Mouse (Mus musculus): ENCODE data around the gene Fgd6.
A peak's percentile ranks its signal among the peaks of the same experiment; 100 is the strongest.

The Fgd6 gene

GRCm38 (mm10) chr10:94134535-94135390 lies 99.0 kb downstream of the Fgd6 start:
- no peak for DNase-seq (ENCODE audit: low spot score in 2 of 2)

- DNase-seq (ENCODE audit: low spot score in 2 of 2): no peak
These were observed 103.2 kb downstream of the Fgd6 start for GRCm38 (mm10) chr10:94138890-94139482.

- DNase-seq (ENCODE audit: low spot score in 2 of 2): no peak
These were observed 104.6 kb downstream of the Fgd6 start for GRCm38 (mm10) chr10:94140227-94140931.

GRCm38 (mm10) chr10:94142427-94142826 lies 106.6 kb downstream of the Fgd6 start:
- no peak for DNase-seq (ENCODE audit: low spot score in 2 of 2)

GRCm38 (mm10) chr10:94144581-94144980 lies 108.8 kb downstream of the Fgd6 start:
- no peak for DNase-seq (ENCODE audit: low spot score in 2 of 2)

GRCm38 (mm10) chr10:94147391-94147755 lies 111.6 kb downstream of the Fgd6 start:
- no peak for DNase-seq (ENCODE audit: low spot score in 2 of 2)

GRCm38 (mm10) chr10:94147756-94148531 lies 112.1 kb downstream of the Fgd6 start, which contains the start of gene Nr2c1:
TSS of gene Nr2c1 (plus strand) at chr10:94148023.
- DNase-seq (ENCODE audit: low spot score in 2 of 2): peak; percentile 85 to 90

GRCm38 (mm10) chr10:94151488-94151887 lies 115.7 kb downstream of the Fgd6 start:
- peak in 1 of 2 experiments; percentile 20 for DNase-seq (ENCODE audit: low spot score in 2 of 2)

- DNase-seq (ENCODE audit: low spot score in 2 of 2): no peak
These were observed 118.0 kb downstream of the Fgd6 start for GRCm38 (mm10) chr10:94153841-94154240.

- no peak for DNase-seq (ENCODE audit: low spot score in 2 of 2)
These were observed 123.2 kb downstream of the Fgd6 start for GRCm38 (mm10) chr10:94158962-94159361.

- no peak for DNase-seq (ENCODE audit: low spot score in 2 of 2)
These were observed 123.6 kb downstream of the Fgd6 start for GRCm38 (mm10) chr10:94159406-94159805.

- DNase-seq (ENCODE audit: low spot score in 2 of 2): no peak
These were observed 125.4 kb downstream of the Fgd6 start for GRCm38 (mm10) chr10:94161051-94161765.

- DNase-seq (ENCODE audit: low spot score in 2 of 2): no peak
These were observed 126.2 kb downstream of the Fgd6 start for GRCm38 (mm10) chr10:94162031-94162430.

GRCm38 (mm10) chr10:94164104-94164845 lies 128.5 kb downstream of the Fgd6 start:
- DNase-seq (ENCODE audit: low spot score in 2 of 2): no peak

- DNase-seq (ENCODE audit: low spot score in 2 of 2): no peak
These were observed 129.6 kb downstream of the Fgd6 start for GRCm38 (mm10) chr10:94165426-94165825.

- peak in 1 of 2 experiments; percentile 32 for DNase-seq (ENCODE audit: low spot score in 2 of 2)
These were observed 131.4 kb downstream of the Fgd6 start for GRCm38 (mm10) chr10:94167051-94167750.

- DNase-seq (ENCODE audit: low spot score in 2 of 2): peak in 1 of 2 experiments; percentile 44
These were observed 135.8 kb downstream of the Fgd6 start for GRCm38 (mm10) chr10:94171440-94172130.

GRCm38 (mm10) chr10:94172137-94172536 lies 136.3 kb downstream of the Fgd6 start:
- peak in 1 of 2 experiments; percentile 19 for DNase-seq (ENCODE audit: low spot score in 2 of 2)

GRCm38 (mm10) chr10:94172706-94173105 lies 136.9 kb downstream of the Fgd6 start:
- DNase-seq (ENCODE audit: low spot score in 2 of 2): peak in 1 of 2 experiments; percentile 9
